Mouse (Mus musculus): ENCODE results near the gene Ogfr. TPM values are rescaled to one million over a fixed set of nuclear protein-coding genes. Genes with fewer than 3 reads are reported as not detected.

The Ogfr gene
- polyA plus RNA-seq, 1 experiment from 2014 or later: 69.3 TPM

DNA sequence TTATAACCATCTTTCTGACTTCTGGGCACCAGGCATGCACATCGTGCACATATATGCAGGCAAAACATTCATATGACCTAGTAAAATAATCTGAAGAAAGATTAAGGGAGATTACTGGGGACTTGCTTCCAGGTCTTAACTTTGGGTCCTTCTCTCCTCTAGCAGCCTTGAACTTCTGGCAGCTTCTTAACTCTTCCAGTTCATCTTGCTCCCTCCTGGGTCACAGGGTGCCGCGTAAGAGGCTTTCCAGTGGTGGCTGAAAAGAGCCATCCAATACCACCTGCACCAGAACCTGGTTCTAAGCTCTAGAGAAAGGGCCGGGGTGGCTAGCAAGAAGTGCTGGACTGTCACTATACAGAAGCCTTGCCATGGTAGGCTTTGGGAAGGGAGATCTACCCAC is 8.4 kb downstream of the Ogfr start, which contains the start of gene Col9a3:
Gene Col9a3 (plus strand): TSS at position 301 of the 400 bp plus-strand sequence.
- peaks cover 7% of the 10 kb centered on the region; the same call in 1 of the 2 replicates for H3K4me1 ChIP-seq (ENCODE audit: insufficient read depth, low read length)
- H3K27ac ChIP-seq (ENCODE audit: low read length): no peak within 1 kb of the TSS
- H3K4me2 ChIP-seq (replicated peaks; ENCODE audit: low read depth, low read length): peak within 1 kb of the TSS; percentile 58
- peak within 1 kb of the TSS; percentile 33 for H3K4me3 ChIP-seq (ENCODE audit: low read length)
- H3K27me3 ChIP-seq (ENCODE audit: insufficient read depth, low read length): peaks cover 29% of the 10 kb centered on the region
- peak within 1 kb of the TSS; percentile 37; the same call in 1 of the 2 replicates for H3K9ac ChIP-seq (replicated peaks; ENCODE audit: low read length)
- ATAC-seq (ENCODE audit: low FRiP score, low TSS enrichment): no peak
- H3K36me3 ChIP-seq (ENCODE audit: insufficient read depth, low read length): peaks cover 30% of the 10 kb centered on the region
- WGBS: 44% methylated on average over 4 of the region's 4 CpGs
- no peaks in the 10 kb centered on the region for H3K9me3 ChIP-seq (ENCODE audit: low read length)

DNA sequence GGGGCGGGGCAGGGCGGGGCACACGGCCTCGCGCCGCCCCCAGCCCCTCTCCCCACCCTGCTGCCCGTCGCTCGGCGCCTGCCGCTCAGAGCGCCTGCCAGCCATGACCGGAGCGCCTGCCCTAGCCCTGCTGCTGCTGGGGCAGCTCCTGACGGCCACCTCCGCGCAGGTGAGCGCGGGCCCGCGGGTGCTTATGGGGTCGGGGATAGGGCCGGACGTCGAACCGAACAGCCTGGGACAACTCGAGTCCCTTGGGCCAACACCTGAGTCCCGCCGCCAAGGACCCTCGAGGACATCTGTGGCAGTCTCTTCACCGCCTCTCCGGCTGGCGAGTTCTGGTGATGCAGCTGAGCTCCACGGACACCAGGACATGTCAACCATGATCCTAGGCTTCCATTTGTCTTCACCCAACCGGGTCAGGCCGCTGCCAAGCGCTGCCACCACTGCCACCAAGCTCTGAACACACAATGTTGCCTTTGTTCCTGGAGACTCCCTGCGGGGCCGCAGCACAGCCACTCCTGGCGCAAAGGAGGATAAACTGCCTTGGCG is 9.2 kb downstream of the Ogfr start:
- H3K36me3 ChIP-seq (ENCODE audit: insufficient read depth, low read length): peaks cover 23% of the 10 kb centered on the region
- H3K27me3 ChIP-seq (ENCODE audit: insufficient read depth, low read length): peaks cover 29% of the 10 kb centered on the region
- H3K4me3 ChIP-seq (ENCODE audit: low read length): peak overlapping the region; percentile 33
- peak overlapping the region; percentile 37; the same call in 1 of the 2 replicates for H3K9ac ChIP-seq (replicated peaks; ENCODE audit: low read length)
- peaks cover 7% of the 10 kb centered on the region; the same call in 1 of the 2 replicates for H3K4me1 ChIP-seq (ENCODE audit: insufficient read depth, low read length)
- H3K4me2 ChIP-seq (replicated peaks; ENCODE audit: low read depth, low read length): peak overlapping the region; percentile 58
- ATAC-seq (ENCODE audit: low FRiP score, low TSS enrichment): no peak
- no peak overlapping the region for H3K27ac ChIP-seq (ENCODE audit: low read length)
- H3K9me3 ChIP-seq (ENCODE audit: low read length): no peaks in the 10 kb centered on the region
- under 1% methylated on average over 36 of the region's 41 CpGs for WGBS

DNA sequence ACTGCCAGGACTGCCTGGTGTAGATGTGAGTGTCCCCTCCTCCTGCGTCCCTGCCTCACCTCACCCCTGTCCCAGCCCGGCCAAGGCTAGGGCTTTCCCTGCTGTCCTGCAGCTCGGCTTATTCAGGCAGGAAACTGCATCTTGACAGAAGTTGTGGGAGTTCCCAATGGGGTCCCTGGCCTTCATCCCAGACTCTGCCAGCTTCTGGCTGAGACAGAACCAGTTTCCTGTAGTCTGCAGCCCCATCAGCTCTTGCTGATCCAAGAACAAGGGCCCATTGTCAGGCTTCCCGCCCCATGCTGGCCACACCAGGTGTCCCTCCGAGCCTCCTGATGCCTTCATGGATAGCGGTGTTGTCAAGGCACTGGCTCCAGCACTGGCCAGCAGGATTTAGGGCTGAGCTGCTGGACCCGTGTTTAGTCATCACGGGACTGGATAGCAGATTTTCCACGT is 11.6 kb downstream of the Ogfr start:
- Histone ChIP-seq H3K9me3 (ENCODE audit: low read length) (no peaks in the 10 kb centered on the region), H3K36me3 (ENCODE audit: insufficient read depth, low read length) (0 out of 2 replicates have a peak, but pooled peaks cover under 1% of the 10 kb centered on the region), H3K4me2 (replicated peaks; ENCODE audit: low read depth, low read length) (no peak overlapping the region), H3K4me3 (ENCODE audit: low read length) (no peak overlapping the region), H3K27ac (ENCODE audit: low read length) (no peak overlapping the region), H3K4me1 (ENCODE audit: insufficient read depth, low read length) (peaks cover 7% of the 10 kb centered on the region; the same call in 1 of the 2 replicates), H3K9ac (replicated peaks; ENCODE audit: low read length) (no peak overlapping the region), H3K27me3 (ENCODE audit: insufficient read depth, low read length) (peaks cover 29% of the 10 kb centered on the region)
- WGBS: 25% methylated on average over 9 of the region's 9 CpGs
- ATAC-seq (ENCODE audit: low FRiP score, low TSS enrichment): no peak; the same call in 1 of the 2 replicates

DNA sequence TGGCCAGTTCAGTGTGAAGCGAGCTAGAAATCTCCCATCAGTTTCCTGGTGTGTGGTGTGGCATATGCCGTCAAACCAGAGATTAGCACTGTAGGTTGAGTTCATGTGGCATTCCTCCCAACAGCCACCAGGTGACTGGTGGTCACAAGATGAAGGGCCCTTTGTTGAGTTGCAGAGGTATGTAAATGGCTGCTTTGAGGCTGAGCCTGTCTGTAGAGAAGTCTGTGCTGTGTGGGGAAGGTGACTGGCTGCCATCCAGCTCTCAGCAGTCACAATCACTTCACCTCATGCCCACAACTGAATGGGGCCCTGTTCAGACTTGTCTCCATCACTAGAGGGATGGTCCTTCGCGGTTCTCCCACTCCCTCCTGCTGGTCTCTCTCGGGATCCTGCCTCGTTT is 15.7 kb downstream of the Ogfr start:
- Histone ChIP-seq H3K27ac (ENCODE audit: low read length) (no peak overlapping the region), H3K4me2 (replicated peaks; ENCODE audit: low read depth, low read length) (no peak overlapping the region), H3K27me3 (ENCODE audit: insufficient read depth, low read length) (no peaks in the 10 kb centered on the region), H3K4me3 (ENCODE audit: low read length) (no peak overlapping the region), H3K36me3 (ENCODE audit: insufficient read depth, low read length) (no peaks in the 10 kb centered on the region), H3K9ac (replicated peaks; ENCODE audit: low read length) (no peak overlapping the region), H3K4me1 (ENCODE audit: insufficient read depth, low read length) (no peaks in the 10 kb centered on the region), H3K9me3 (ENCODE audit: low read length) (no peaks in the 10 kb centered on the region)
- WGBS: 58% methylated on average over 6 of the region's 6 CpGs
- ATAC-seq (ENCODE audit: low FRiP score, low TSS enrichment): no peak

DNA sequence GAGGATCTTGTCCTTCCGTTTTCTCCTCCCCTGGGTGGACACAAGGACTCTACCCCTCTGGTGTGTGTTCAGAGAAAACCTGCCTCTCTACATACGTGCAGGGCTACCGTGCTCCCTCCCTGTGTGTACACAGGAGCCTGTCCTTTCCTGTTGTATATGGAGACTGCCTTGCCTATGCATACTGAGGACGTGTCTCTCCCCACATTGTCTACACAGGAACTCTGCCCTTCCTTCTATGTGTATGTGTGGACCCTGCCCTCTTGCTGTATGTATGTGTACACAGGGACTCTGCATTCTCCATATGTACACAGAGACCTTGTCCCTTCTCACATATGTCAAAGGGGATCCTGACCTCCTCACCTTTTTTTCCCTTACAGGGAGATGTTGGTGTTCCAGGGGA is 21.2 kb downstream of the Ogfr start:
- 65% methylated on average over 4 of the region's 4 CpGs for WGBS

DNA sequence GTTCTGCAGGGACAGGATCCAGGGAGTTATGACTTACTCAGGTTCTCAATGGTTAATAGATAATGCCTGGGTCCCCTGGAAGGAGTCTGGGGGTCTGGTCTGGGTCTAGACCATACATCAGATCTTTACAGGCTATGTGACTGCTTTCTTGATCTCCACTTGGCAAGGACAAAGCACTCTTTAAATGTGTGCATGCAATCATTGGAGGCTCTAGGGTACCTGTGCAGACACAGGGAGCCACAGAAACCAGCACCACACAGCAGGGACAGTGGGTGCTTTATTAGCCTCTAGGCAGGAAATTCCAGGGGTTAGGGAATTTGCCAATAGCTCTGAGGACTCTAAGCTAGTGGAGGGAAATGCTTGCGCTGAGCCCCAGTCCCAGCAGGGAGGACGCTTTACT is 22.8 kb downstream of the Ogfr start:
- ATAC-seq (ENCODE audit: low FRiP score, low TSS enrichment): no peak
- no peaks in the 10 kb centered on the region for H3K4me1 ChIP-seq (ENCODE audit: insufficient read depth, low read length)
- H3K27me3 ChIP-seq (ENCODE audit: insufficient read depth, low read length): no peaks in the 10 kb centered on the region
- no peak overlapping the region for H3K4me2 ChIP-seq (replicated peaks; ENCODE audit: low read depth, low read length)
- WGBS: 81% methylated on average over 2 of the region's 2 CpGs
- no peak overlapping the region for H3K4me3 ChIP-seq (ENCODE audit: low read length)
- H3K9ac ChIP-seq (replicated peaks; ENCODE audit: low read length): no peak overlapping the region
- no peak overlapping the region for H3K27ac ChIP-seq (ENCODE audit: low read length)
- no peaks in the 10 kb centered on the region for H3K9me3 ChIP-seq (ENCODE audit: low read length)
- no peaks in the 10 kb centered on the region for H3K36me3 ChIP-seq (ENCODE audit: insufficient read depth, low read length)

More for the DNA sequence above, 21.2 kb downstream of the Ogfr start:
- no peaks in the 10 kb centered on the region for H3K27me3 ChIP-seq (ENCODE audit: insufficient read depth, low read length)
- no peak for ATAC-seq (ENCODE audit: low FRiP score, low TSS enrichment)
- no peak overlapping the region for H3K4me3 ChIP-seq (ENCODE audit: low read length)
- H3K36me3 ChIP-seq (ENCODE audit: insufficient read depth, low read length): no peaks in the 10 kb centered on the region
- no peaks in the 10 kb centered on the region for H3K4me1 ChIP-seq (ENCODE audit: insufficient read depth, low read length)
- H3K27ac ChIP-seq (ENCODE audit: low read length): no peak overlapping the region
- H3K4me2 ChIP-seq (replicated peaks; ENCODE audit: low read depth, low read length): no peak overlapping the region
- no peaks in the 10 kb centered on the region for H3K9me3 ChIP-seq (ENCODE audit: low read length)
- H3K9ac ChIP-seq (replicated peaks; ENCODE audit: low read length): no peak overlapping the region

DNA sequence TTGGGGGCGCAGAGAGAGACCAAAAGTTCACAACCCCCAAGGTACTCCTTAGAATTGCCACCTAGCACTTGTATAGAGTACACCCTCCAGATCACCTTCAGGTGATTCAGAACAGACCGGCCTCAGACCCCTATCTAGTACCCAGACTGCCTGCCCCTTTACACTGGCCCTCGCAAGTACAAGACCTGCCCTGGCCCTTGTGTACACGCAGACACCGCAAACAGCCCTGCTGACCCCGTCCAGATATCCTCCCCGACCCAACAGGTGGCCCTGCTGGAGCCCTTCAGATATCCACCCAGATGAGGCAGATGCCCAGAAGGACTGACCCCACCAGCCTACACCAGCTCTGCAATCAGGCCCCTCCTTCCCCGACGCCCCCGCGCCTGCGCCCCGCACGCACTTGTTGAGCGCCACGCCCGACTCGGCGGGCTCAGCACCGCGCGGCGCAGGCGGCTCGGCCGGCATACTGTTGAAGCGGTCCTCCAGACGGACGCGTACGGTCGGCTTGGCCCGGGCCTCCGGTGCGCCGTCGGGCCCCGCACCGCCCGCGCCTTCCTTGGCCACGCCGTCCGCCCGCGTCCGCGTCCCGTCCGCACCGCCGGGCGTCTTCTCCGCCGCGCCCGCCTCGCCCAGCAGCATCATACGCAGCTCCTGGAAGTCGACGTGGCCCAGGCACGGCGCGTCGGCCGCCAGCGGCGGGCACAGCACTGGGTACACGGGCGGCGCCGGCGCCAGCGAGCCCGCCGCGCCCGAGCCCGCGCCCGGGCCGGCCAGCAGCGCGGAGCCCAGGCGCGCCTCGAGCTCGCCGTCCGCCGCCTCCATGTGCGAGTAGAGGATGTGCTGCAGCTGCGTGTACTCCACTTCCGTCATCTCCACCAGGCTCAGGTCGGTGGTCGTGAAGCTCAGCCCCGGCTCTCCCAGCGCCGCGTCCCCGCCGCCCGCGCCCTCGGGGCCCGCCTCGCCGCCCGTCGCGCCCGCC is 52.8 kb downstream of the Ogfr start:
- WGBS: 2% methylated on average over 87 of the region's 112 CpGs
- Histone ChIP-seq H3K4me2 (replicated peaks; ENCODE audit: low read depth, low read length) (peak overlapping the region; percentile 49), H3K27ac (ENCODE audit: low read length) (no peak overlapping the region), H3K9ac (replicated peaks; ENCODE audit: low read length) (0 out of 2 replicates have a peak overlapping the region, but pooled peaks have one; percentile 26), H3K4me3 (ENCODE audit: low read length) (peak overlapping the region; percentile 41), H3K9me3 (ENCODE audit: low read length) (peaks cover 22% of the 10 kb centered on the region), H3K27me3 (ENCODE audit: insufficient read depth, low read length) (peaks cover 59% of the 10 kb centered on the region), H3K36me3 (ENCODE audit: insufficient read depth, low read length) (0 out of 2 replicates have a peak, but pooled peaks cover 4% of the 10 kb centered on the region), H3K4me1 (ENCODE audit: insufficient read depth, low read length) (peaks cover 4% of the 10 kb centered on the region; the same call in 1 of the 2 replicates)
- ATAC-seq (ENCODE audit: low FRiP score, low TSS enrichment): peak; percentile 67

DNA sequence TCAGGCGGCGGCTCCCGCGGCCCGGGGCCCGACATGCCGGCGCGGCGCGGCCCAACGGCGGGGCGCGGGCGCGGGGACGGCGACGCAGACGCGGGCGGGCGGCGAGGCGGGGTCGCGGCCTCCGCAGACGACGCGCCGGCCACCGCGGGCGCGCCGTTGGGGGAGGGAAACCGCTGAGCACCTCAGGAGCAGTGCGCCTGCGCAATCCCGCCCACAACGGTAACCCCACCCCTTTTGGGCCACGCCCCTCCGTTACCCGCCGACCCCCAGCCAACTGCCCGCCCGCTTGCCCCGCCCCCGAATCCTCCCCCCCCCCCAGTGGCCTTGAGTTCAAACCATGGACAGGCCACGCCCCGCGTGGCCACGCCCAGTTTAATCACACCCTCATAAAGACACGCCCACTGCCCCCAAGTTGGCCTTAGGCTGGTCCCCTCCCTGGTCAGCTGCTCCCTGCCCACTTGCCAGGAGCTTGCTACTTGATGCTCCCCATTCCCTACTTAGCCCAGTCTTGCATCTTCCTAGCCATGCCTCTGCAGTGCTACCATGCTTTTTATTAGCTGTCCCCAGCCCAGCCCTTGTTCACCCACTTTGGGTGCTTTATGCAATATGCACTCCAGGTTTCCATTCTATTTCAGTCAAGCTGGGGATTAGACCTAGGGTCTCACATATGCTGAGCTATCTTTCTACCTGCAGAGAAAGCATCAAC is 53.7 kb downstream of the Ogfr start, which contains the start of gene Tcfl5:
Gene Tcfl5 (minus strand): TSS at position 154 of the 706 bp plus-strand sequence.
- H3K9ac ChIP-seq (replicated peaks; ENCODE audit: low read length): 0 out of 2 replicates have a peak within 1 kb of the TSS, but pooled peaks have one; percentile 26
- 3% methylated on average over 46 of the region's 56 CpGs for WGBS

DNA sequence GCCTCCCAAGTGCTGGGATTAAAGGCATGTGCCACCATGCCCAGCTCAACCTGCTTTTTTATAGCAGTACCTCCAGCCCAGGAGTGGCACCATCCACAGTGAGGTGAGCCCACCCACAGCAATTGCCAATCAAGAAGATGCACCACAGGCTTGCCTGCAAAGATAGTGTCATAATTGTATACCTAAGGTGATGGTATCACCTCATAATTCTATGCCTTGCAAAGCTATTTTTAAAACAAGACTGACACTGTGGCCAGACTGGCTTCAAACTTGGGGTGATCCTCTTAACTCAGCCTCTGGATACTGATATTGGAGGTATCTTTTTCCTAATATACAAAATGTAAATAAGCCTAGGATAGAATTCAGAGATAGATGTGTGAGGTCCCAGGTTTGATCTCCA is 54.6 kb downstream of the Ogfr start:
- ATAC-seq (ENCODE audit: low FRiP score, low TSS enrichment): no peak
- Histone ChIP-seq H3K36me3 (ENCODE audit: insufficient read depth, low read length) (0 out of 2 replicates have a peak, but pooled peaks cover 4% of the 10 kb centered on the region), H3K4me1 (ENCODE audit: insufficient read depth, low read length) (peaks cover 4% of the 10 kb centered on the region; the same call in 1 of the 2 replicates), H3K4me3 (ENCODE audit: low read length) (no peak overlapping the region), H3K9me3 (ENCODE audit: low read length) (peaks cover 22% of the 10 kb centered on the region), H3K4me2 (replicated peaks; ENCODE audit: low read depth, low read length) (no peak overlapping the region), H3K9ac (replicated peaks; ENCODE audit: low read length) (no peak overlapping the region), H3K27me3 (ENCODE audit: insufficient read depth, low read length) (peaks cover 54% of the 10 kb centered on the region), H3K27ac (ENCODE audit: low read length) (no peak overlapping the region)

More for the DNA sequence above, 53.7 kb downstream of the Ogfr start, which contains the start of gene Tcfl5:
- Histone ChIP-seq H3K4me1 (ENCODE audit: insufficient read depth, low read length) (peaks cover 4% of the 10 kb centered on the region; the same call in 1 of the 2 replicates), H3K27me3 (ENCODE audit: insufficient read depth, low read length) (peaks cover 61% of the 10 kb centered on the region), H3K27ac (ENCODE audit: low read length) (no peak within 1 kb of the TSS), H3K9me3 (ENCODE audit: low read length) (peaks cover 22% of the 10 kb centered on the region), H3K4me3 (ENCODE audit: low read length) (peak within 1 kb of the TSS; percentile 41), H3K36me3 (ENCODE audit: insufficient read depth, low read length) (0 out of 2 replicates have a peak, but pooled peaks cover 4% of the 10 kb centered on the region), H3K4me2 (replicated peaks; ENCODE audit: low read depth, low read length) (peak within 1 kb of the TSS; percentile 49)
- ATAC-seq (ENCODE audit: low FRiP score, low TSS enrichment): no peak

All from kidney, embryonic 16.5 days (tissue).